Mouse (Mus musculus) right cerebral cortex, postnatal 14 days (tissue): ENCODE data around the gene Ogfrl1.

Source experiments
- DNase-seq: peaks from one replicate; pipeline ENCODE4 v3.0.0; 2022

The Ogfrl1 gene

DNA sequence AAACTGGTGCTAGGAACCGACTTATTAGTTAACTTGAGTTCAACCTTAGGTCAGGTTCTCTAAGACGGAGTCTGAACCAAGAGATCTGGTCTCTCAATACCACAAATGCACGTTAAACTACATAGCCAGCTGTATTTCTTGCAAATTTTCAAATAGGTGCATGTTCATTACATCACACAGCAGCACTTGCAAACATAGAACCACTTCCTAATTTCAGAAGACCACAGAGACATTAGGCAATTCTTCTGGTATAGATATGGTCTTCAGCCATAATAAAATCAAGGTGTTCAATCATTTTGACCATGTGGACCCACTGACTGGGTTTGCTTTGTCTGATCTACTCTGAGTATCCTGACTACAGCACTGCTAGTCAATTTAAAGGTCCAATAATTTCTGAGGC, 51.9 kb downstream of the Ogfrl1 start:
- DNase-seq: no peak

DNA sequence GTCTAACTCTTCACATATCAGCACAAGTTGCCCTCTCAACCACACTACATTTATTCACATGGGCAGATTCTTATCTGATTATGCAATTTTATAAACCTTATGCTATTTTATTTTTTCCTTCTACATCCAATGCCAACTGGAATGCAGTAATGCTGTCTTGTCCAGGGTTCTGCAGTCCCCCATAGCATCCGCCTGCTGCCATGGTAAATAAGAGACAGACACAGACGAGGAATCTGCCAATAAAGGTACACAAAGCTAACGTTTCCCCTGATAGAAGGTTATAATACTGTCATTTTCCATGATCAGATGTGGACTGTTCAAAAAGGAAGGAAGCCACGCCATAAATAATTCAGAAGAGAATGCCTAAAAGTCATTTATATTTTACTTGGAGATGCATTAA, 54.7 kb downstream of the Ogfrl1 start:
- DNase-seq: no peak

- no peak for DNase-seq
These were observed 55.3 kb downstream of the Ogfrl1 start for GRCm38 (mm10) chr1:23342224-23342623.

DNA sequence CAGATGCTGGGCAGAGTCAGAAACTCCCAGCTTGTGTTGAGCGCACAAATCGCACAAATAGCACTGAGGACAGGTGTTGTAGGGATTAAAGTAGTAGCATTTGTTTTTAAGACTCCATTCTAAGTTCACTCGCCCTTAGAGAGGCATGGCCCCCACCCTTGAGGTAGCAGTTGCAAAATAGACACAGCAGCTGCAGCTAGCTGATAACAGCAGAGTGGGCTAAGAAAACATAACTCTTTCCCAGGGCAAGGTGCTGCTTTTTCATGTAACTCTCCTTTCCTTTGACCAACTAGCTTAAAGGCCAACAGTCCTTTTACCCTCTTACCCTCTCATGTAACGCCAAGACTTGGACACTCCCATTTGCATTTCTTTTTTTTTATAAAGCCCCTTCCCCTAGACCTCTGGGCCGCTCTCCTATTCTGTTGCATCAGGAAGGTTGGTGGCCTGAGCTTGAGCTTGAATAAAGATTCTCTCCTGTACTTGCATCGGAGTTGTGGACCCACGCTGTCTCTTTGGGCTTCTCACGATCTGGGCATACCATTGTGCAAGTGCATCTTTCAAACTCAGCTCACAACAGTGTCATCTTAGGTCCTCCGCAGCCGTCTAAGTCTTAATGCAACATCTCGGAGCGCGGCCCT, 61.7 kb downstream of the Ogfrl1 start:
- DNase-seq: no peak

DNA sequence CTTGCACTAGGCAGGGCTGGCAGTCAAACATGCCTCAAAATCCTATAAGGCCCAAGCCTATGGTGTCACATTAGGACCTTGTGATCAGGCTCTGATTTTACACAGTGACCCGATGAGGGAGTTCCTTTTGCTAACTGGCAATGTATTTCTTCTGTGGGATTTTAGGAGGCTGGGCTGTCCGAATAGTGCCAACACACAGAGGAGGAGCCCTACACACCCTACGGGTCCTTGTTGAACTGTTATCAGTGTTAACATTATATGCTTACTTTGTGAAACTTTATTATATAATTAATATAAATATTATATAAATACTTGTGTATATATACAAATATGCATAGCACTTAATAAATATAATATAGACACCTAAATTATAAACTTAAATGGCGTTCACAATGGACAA, 62.5 kb downstream of the Ogfrl1 start:
- DNase-seq: no peak

DNA sequence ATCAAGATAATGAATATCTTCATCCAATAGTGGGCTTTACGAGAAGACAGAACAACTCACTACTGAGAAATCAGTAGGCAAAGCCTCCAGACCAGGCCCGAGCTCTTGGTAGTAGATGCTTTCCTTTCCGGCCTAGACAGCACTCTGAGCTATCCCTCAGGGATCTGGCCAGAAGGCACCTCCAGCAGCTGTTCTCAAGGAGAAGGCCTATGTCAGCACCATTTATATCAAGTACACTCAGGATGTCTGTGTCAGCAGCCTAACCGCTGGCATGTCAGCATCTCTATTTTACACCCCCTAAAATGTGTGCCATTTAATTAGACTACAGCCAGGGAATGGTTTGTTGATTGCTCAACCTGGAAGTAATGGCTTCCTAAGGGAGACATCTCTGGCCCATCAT, 65.4 kb downstream of the Ogfrl1 start:
- DNase-seq: no peak

DNA sequence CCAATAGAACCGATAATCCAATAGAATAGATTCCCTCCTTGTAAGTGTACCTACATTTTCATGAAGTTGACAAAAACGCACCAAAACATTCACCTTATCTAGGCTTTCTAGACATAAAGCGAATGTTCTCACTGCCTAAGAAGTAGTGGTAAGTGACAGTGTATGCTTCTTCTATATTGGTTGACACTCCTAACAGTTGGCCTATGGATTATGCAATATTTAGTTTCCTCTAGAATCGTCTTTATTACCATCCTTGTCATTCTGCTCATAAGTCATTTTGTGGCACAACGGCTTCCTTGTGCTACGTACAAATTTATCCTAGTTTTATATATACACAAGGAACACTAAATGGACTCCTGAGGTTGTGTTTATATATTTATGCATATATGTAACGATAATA, 72.4 kb downstream of the Ogfrl1 start:
- no peak for DNase-seq

GRCm38 (mm10) chr1:23324226-23324625, 73.3 kb downstream of the Ogfrl1 start:
- no peak for DNase-seq

DNA sequence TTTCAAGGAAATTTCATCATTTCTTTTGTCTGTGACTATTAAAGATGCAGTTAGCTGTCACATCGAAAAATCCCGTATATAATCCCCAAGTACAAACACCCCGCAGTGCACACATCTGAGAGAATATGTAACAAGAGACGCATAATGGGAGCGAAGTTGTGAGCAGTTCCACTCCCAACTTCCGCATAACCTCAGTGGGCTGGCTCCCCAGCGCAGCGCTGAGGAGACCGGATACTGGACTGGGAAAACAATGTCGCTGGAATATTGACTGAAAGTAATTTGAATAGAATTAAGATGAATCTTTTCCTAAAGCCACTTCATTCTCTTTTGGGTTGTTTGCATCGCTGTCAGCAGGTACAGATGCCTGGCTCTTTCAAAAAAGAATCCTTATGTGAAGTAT, 74.3 kb downstream of the Ogfrl1 start:
- DNase-seq: no peak

- no peak for DNase-seq
These were observed 75.4 kb downstream of the Ogfrl1 start for GRCm38 (mm10) chr1:23322208-23322607.

- no peak for DNase-seq
These were observed 76.2 kb downstream of the Ogfrl1 start for GRCm38 (mm10) chr1:23321331-23321851.

- no peak for DNase-seq
These were observed 76.9 kb downstream of the Ogfrl1 start for GRCm38 (mm10) chr1:23320591-23321195.
